Mouse (Mus musculus) intestine, embryonic 16.5 days (tissue): ENCODE measurements around the gene Chchd6. TPM values are rescaled to one million over a fixed set of nuclear protein-coding genes. Genes with fewer than 3 reads are reported as not detected.

ENCODE experiments used
- ATAC-seq: fragments of 200-750 bp; cut with Nextera tagmentation; 2 replicates; pipeline ENCODE4 v1.8.0; 2017; ENCODE audit warnings: moderate TSS enrichment, moderate library complexity
- H3K27ac ChIP-seq: fragments of 300-500 bp; sonication (generic); 2 replicates; pipeline ENCODE4 v1.5.1; 2014; ENCODE audit warnings: mild to moderate bottlenecking, low read length
- H3K27me3 ChIP-seq: fragments of 300-500 bp; sonication (generic); replicated peaks from 2 replicates; pipeline ENCODE4 v1.6.1; 2014; ENCODE audit warnings: low read length, control low read depth, mixed read lengths; ENCODE audit not compliant: control insufficient read depth, insufficient read depth
- H3K36me3 ChIP-seq: fragments of 300-500 bp; sonication (generic); 2 replicates; pipeline ENCODE4 v1.6.1; 2014; ENCODE audit warnings: low read length, control low read depth; ENCODE audit not compliant: control insufficient read depth, insufficient read depth
- H3K4me1 ChIP-seq: fragments of 300-500 bp; sonication (generic); 2 replicates; pipeline ENCODE4 v1.6.1; 2014; ENCODE audit warnings: low read length, control low read depth, mixed read lengths; ENCODE audit not compliant: control insufficient read depth, insufficient read depth
- H3K4me2 ChIP-seq: fragments of 300-500 bp; sonication (generic); 2 replicates; pipeline ENCODE4 v1.6.1; 2014; ENCODE audit warnings: low read depth, low read length, control low read depth
- H3K4me3 ChIP-seq: fragments of 300-500 bp; sonication (generic); 2 replicates; pipeline ENCODE4 v1.5.1; 2014; ENCODE audit warnings: mild to moderate bottlenecking, low read length
- H3K9ac ChIP-seq: fragments of 300-500 bp; sonication (generic); 2 replicates; pipeline ENCODE4 v1.6.1; 2014; ENCODE audit warnings: low read depth, low read length
- H3K9me3 ChIP-seq: fragments of 300-500 bp; sonication (generic); 2 replicates; pipeline ENCODE4 v1.6.1; 2016; ENCODE audit warnings: low read length, control low read depth; ENCODE audit not compliant: control insufficient read depth
- WGBS: fragments of 180-500 bp; shearing (Covaris S2); extraction: QIAGEN DNeasy Blood & Tissue Kit; methylation state at CpG from one replicate; pipeline ENCODE4 v1.1.7; 2014; 5-methylcytosine and 5-hydroxymethylcytosine counted together
- polyA plus RNA-seq: library from polyadenylated mRNA; unstranded; fragments of >200 nt; fragmentation: Nextera tagmentation; extraction: Ambion mirVana; gene quantifications from 2 replicates; pipeline ENCODE4 v1.2.1, GENCODE M21; 2015

Gene Chchd6
- polyA plus RNA-seq, 1 experiment from 2014 or later = 41.3 TPM

DNA sequence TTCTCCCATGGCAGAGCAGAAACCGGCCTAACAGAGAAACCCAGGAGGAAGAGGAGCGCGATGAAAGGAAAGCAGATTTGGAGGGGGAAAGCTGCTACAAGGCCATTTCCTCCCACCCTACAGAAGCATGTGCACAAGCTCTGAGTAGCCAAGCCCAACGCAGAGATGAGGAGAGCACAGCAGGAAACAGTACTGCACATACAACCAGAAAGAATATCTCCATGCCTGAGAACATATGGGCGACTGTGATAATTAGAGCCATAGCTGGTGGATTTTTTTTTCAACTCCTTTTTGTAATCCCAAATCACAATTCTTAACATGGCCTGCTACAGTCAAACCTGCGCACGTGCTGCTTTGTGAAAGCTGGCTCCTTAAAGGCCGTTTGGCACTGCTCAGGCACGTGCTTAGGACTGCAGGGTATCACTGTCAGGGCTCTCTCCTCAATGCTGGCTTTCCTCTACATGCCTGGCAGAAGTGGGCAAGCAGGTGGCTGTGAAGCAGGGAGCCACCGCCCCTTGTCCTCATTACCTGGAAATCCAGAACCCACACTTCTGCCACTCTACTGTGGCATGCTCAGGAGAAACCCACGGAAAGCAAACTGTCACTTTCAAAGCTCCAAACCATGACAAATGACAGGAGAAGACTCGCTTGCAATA lies 129.3 kb downstream of the Chchd6 start:
- H3K27ac ChIP-seq = no peak overlapping the region
- 79% methylated on average over 12 of the region's 12 CpGs for WGBS
- H3K4me1 ChIP-seq = peaks cover 11% of the 10 kb centered on the region; the same call in 1 of the 2 replicates
- H3K4me2 ChIP-seq = no peak overlapping the region
- H3K4me3 ChIP-seq = no peak overlapping the region
- no peaks in the 10 kb centered on the region for H3K36me3 ChIP-seq
- H3K9ac ChIP-seq = no peak overlapping the region
- no peaks in the 10 kb centered on the region for H3K27me3 ChIP-seq
- no peaks in the 10 kb centered on the region for H3K9me3 ChIP-seq
- no peak for ATAC-seq

DNA sequence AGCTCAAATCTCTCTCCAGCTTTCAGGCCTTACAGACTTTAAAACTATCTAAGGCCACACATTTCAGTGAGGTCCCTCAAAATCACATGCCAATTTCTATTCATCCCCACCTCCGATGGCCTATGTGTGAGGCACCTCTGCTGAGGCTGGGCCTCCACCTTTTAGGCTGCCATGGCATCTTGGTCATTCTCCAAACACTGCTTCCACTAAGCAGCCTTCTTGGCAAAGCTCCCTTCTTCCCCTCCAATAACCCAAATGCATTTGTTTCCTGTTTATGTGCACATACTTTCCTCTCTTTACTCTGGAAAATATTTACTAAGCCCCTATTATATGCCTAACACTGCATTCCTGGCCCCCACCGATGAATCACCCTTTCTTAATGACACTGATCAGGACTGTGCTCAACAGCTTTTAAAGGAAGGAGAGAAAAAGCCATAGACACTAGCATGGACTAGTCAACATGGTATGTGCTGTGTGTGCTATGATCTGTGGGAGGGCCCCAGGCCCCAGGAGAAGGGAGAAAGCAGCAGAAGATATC lies 133.2 kb downstream of the Chchd6 start:
- peaks cover 12% of the 10 kb centered on the region; the same call in 1 of the 2 replicates for H3K4me1 ChIP-seq
- H3K27me3 ChIP-seq = no peaks in the 10 kb centered on the region
- no peaks in the 10 kb centered on the region for H3K36me3 ChIP-seq
- no peaks in the 10 kb centered on the region for H3K9me3 ChIP-seq
- peak overlapping the region; percentile 42; the same call in 1 of the 2 replicates for H3K27ac ChIP-seq
- WGBS = 75% methylated on average over 2 of the region's 2 CpGs
- no peak; the same call in 1 of the 2 replicates for ATAC-seq
- H3K9ac ChIP-seq = no peak overlapping the region
- H3K4me3 ChIP-seq = no peak overlapping the region
- no peak overlapping the region for H3K4me2 ChIP-seq

DNA sequence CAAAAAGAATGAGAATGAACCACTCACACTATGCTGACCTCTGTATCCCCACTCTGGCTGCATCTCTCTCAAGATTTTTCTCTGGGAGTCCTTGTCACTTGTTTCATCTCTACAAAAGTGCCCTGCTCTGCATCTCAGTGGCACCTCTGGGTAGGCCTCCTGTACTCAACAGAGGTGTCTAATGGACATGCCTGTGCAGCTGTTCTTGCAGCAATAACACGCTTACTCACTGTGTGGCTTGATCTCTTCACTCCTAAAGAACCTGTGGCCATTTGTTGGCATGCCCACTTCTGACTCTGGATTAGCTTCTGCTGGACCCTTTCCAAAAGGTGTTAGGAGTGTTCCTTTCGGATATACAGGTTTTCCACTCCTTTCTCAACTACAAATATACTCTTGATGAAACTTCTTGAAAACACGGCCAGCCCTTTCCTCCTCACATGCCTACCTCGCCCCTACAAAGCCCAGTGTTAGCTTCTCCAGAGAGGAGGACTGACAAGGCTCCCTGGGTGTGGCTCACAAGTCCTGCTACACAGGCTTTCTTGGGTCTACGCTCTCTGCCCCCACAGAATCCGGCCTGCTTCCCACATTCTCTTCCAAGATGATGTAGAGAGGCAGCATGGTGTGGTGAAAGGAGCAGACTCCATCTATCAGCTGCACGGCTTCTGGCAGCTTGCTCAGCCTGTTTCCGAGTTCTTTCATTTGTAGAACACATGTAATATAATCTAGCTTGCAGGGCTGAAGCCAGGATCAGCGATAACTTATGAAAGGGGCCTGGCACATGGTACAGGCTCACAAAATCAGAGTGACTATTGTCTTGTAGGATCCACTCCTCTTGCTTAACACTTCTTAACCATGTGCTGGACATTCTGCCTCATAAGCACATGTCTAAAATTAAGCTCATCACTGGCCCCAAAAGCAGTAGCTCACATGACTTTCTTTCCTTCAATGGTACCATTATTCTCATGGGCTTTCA lies 133.9 kb downstream of the Chchd6 start:
- peaks cover 12% of the 10 kb centered on the region; the same call in 1 of the 2 replicates for H3K4me1 ChIP-seq
- no peak for ATAC-seq
- no peaks in the 10 kb centered on the region for H3K36me3 ChIP-seq
- 0 out of 2 replicates have a peak overlapping the region, but pooled peaks have one; percentile 31 for H3K27ac ChIP-seq
- no peak overlapping the region for H3K4me2 ChIP-seq
- no peaks in the 10 kb centered on the region for H3K27me3 ChIP-seq
- no peak overlapping the region for H3K9ac ChIP-seq
- WGBS = 64% methylated on average over 9 of the region's 9 CpGs
- no peak overlapping the region for H3K4me3 ChIP-seq
- no peaks in the 10 kb centered on the region for H3K9me3 ChIP-seq

DNA sequence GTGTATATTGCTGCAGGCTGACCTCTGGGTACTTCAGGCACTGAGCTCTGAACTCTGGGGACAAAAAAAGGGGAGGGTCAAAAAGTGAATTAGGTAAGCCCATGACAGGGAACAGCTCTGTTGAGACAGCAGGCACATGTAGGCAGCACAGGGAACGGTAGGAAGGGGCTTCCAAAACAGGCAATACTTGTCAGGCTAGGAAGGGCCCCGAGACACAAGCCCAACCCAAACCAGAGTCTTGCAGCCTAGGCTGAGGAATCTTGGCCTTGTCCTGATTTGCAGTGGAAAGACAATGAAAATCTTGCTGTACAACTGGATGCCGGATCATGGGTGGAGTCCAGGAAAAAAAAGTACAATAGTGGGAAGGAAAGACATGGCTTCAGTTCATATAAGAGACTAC lies 135.8 kb downstream of the Chchd6 start:
- no peak overlapping the region for H3K9ac ChIP-seq

DNA sequence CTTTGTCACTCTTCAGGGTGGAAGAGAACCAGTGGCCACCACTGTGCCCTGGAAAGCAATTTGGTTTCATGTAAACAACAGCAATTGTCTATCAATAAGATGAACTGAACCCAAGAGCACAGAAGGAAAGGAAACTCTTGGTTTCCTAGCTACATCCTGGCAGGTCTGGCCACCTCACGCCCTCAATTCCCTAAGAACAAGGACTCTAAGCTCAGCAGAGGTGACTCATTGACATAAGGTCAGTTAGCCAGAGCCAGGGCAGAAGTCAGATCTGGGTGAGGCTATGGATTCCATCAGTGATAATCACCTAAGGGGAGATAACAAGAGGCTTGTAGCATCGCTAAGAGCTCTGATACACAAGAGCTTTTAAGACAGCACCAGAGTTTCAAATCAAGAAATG lies 137.9 kb downstream of the Chchd6 start:
- no peak for ATAC-seq
- no peaks in the 10 kb centered on the region for H3K36me3 ChIP-seq
- WGBS = 67% methylated on average over 2 of the region's 2 CpGs

More for the DNA sequence above, 135.8 kb downstream of the Chchd6 start:
- no peak overlapping the region for H3K27ac ChIP-seq
- H3K9me3 ChIP-seq = no peaks in the 10 kb centered on the region
- no peaks in the 10 kb centered on the region for H3K27me3 ChIP-seq
- H3K4me2 ChIP-seq = no peak overlapping the region
- ATAC-seq = no peak
- H3K4me3 ChIP-seq = no peak overlapping the region
- peaks cover 16% of the 10 kb centered on the region; the same call in 1 of the 2 replicates for H3K4me1 ChIP-seq
- H3K36me3 ChIP-seq = no peaks in the 10 kb centered on the region
- WGBS = 79% methylated on average over 3 of the region's 3 CpGs

DNA sequence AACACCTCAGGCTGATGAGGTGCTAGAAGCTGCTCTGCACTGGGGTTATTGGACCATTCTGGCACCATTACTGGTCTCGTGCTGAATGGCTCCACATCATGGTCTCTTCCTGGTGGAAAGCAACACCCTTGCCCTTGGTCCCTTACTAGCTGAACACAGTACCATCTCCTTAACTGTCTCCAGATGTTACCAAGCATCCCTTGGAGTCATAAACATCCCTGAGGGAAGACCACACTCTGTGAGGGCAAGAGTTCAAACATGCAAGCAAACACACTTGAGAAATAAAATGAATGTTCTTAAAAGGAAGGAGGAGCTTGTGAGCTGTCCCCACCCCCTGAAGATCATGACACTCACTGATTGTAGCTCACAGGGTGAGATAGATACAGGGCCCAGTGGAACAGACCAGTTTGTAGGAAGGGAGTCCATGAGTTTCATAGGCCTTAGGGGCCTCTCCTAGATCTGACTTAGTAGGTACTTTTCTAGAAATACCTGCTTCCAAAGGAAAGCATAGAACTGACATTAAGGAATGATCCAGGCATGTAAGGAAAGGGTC lies 139.0 kb downstream of the Chchd6 start:
- Histone ChIP-seq H3K4me1 (peaks cover 14% of the 10 kb centered on the region; the same call in 1 of the 2 replicates), H3K4me3 (no peak overlapping the region), H3K4me2 (no peak overlapping the region), H3K9ac (no peak overlapping the region), H3K36me3 (no peaks in the 10 kb centered on the region), H3K27me3 (no peaks in the 10 kb centered on the region), H3K27ac (no peak overlapping the region), H3K9me3 (no peaks in the 10 kb centered on the region)
- ATAC-seq = peak; percentile 69
- 46% methylated on average over 1 of the region's 1 CpGs for WGBS

More for the DNA sequence above, 137.9 kb downstream of the Chchd6 start:
- no peak overlapping the region for H3K4me2 ChIP-seq
- no peaks in the 10 kb centered on the region for H3K27me3 ChIP-seq
- peaks cover 19% of the 10 kb centered on the region; the same call in 1 of the 2 replicates for H3K4me1 ChIP-seq
- no peaks in the 10 kb centered on the region for H3K9me3 ChIP-seq
- no peak overlapping the region for H3K4me3 ChIP-seq
- H3K9ac ChIP-seq = no peak overlapping the region
- no peak overlapping the region for H3K27ac ChIP-seq

DNA sequence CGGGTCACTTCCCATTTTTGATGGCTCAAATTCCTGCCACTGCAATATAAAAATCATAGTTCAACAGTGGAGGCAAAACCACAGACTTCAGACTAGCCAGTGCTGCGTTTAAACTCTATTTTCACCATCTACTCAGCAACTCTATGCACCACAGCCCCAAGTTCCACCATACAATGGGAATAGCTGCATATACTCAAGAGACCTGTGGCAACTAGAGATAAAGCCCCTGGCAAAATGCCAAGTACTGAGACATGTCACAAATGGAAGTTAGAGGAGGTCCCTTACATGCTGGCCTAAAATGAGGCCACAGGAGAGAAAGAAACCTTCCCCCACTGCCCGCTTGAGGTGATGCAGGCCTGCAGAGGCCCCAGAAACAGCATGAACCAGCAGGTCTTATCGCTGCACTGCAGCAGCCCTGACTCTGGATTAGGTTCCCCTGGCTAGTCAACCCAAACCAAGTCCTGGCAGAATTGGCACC lies 139.9 kb downstream of the Chchd6 start:
- ATAC-seq = peak; percentile 51; the same call in 1 of the 2 replicates

DNA sequence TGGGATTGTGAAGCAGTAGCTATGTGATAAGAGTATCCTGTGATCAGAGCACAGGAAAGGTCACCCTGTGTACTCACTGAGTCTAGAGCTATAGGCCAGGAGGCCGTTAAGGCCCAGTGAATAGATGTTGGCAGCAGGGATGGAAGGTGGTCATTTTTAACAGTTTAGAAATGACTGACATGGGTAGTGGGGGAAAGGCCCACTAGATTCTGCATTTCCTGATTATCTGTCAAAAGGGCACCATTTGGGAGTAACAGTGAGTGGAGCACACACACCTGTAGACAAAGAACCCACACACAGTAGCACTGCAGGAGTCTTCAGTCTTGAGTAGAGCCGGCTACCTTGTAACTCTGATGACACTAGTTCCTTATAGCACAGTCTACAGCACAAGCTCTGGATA lies 141.0 kb downstream of the Chchd6 start:
- H3K27ac ChIP-seq = no peak overlapping the region
- H3K4me1 ChIP-seq = 0 out of 2 replicates have a peak, but pooled peaks cover 10% of the 10 kb centered on the region
- ATAC-seq = no peak
- no peaks in the 10 kb centered on the region for H3K27me3 ChIP-seq
- H3K9me3 ChIP-seq = no peaks in the 10 kb centered on the region
- H3K4me3 ChIP-seq = no peak overlapping the region
- no peak overlapping the region for H3K9ac ChIP-seq
- no peak overlapping the region for H3K4me2 ChIP-seq
- no peaks in the 10 kb centered on the region for H3K36me3 ChIP-seq
- 98% methylated on average over 2 of the region's 2 CpGs for WGBS

More for the DNA sequence above, 139.9 kb downstream of the Chchd6 start:
- Histone ChIP-seq H3K4me1 (0 out of 2 replicates have a peak, but pooled peaks cover 10% of the 10 kb centered on the region), H3K4me3 (no peak overlapping the region), H3K9ac (no peak overlapping the region), H3K9me3 (no peaks in the 10 kb centered on the region), H3K4me2 (no peak overlapping the region), H3K36me3 (no peaks in the 10 kb centered on the region), H3K27ac (0 out of 2 replicates have a peak overlapping the region, but pooled peaks have one; percentile 33), H3K27me3 (no peaks in the 10 kb centered on the region)
- WGBS = 89% methylated on average over 4 of the region's 4 CpGs
